Mouse (Mus musculus) gonadal fat pad, adult 2 months (tissue): ENCODE measurements around the gene Lingo4. TPM values are rescaled to one million over a fixed set of nuclear protein-coding genes. Genes with fewer than 3 reads are reported as not detected.

Experiments
- DNase-seq: peaks from one replicate; pipeline ENCODE4 v3.0.0-alpha.2; 2012; ENCODE audit warnings: low read depth
- polyA plus RNA-seq: library from polyadenylated mRNA; depleted of rRNA; stranded (reverse); fragments of >200 nt; gene quantifications from 2 replicates; pipeline ENCODE4 v1.2.3, GENCODE M21; 2012; rRNA removed

The Lingo4 gene
- polyA plus RNA-seq = 0.04 and 0.19 TPM in 2 replicates

- DNase-seq = no peak
These were observed at the start of gene Lingo4 for GRCm38 (mm10) chr3:94398217-94398616. Gene Lingo4 (plus strand): TSS chr3:94398517.

GRCm38 (mm10) chr3:94360812-94361211 is 37.5 kb upstream of the Lingo4 start:
- DNase-seq = no peak

- DNase-seq = no peak
These were observed 36.2 kb upstream of the Lingo4 start, which contains the start of gene C2cd4d for GRCm38 (mm10) chr3:94362138-94362537. Gene C2cd4d (plus strand): TSS chr3:94362438.

GRCm38 (mm10) chr3:94363291-94364153 is 34.8 kb upstream of the Lingo4 start:
- no peak for DNase-seq

GRCm38 (mm10) chr3:94364154-94364526 is 34.2 kb upstream of the Lingo4 start:
- DNase-seq = no peak

- no peak for DNase-seq
These were observed 31.6 kb upstream of the Lingo4 start for GRCm38 (mm10) chr3:94366761-94367160.

- DNase-seq = no peak
These were observed 30.8 kb upstream of the Lingo4 start for GRCm38 (mm10) chr3:94367511-94367910.

GRCm38 (mm10) chr3:94368631-94369030 is 29.7 kb upstream of the Lingo4 start:
- DNase-seq = no peak

- no peak for DNase-seq
These were observed 28.6 kb upstream of the Lingo4 start for GRCm38 (mm10) chr3:94369709-94370108.

GRCm38 (mm10) chr3:94371637-94372036 is 26.7 kb upstream of the Lingo4 start:
- peak; percentile 58 for DNase-seq

GRCm38 (mm10) chr3:94372038-94372437 is 26.3 kb upstream of the Lingo4 start:
- DNase-seq = no peak

GRCm38 (mm10) chr3:94372641-94373040 is 25.7 kb upstream of the Lingo4 start, which contains the start of gene Rorc:
Gene Rorc (plus strand): TSS chr3:94372794.
- DNase-seq = no peak

GRCm38 (mm10) chr3:94373090-94373489 is 25.2 kb upstream of the Lingo4 start:
- DNase-seq = no peak

- no peak for DNase-seq
These were observed 24.7 kb upstream of the Lingo4 start for GRCm38 (mm10) chr3:94373597-94374011.

GRCm38 (mm10) chr3:94374636-94375035 is 23.7 kb upstream of the Lingo4 start:
- no peak for DNase-seq

- no peak for DNase-seq
These were observed 23.2 kb upstream of the Lingo4 start for GRCm38 (mm10) chr3:94375146-94375545.

- no peak for DNase-seq
These were observed 22.5 kb upstream of the Lingo4 start for GRCm38 (mm10) chr3:94375861-94376260.

- no peak for DNase-seq
These were observed 21.0 kb upstream of the Lingo4 start for GRCm38 (mm10) chr3:94377028-94377923.

- no peak for DNase-seq
These were observed 18.3 kb upstream of the Lingo4 start for GRCm38 (mm10) chr3:94379831-94380510.

- DNase-seq = no peak
These were observed 16.0 kb upstream of the Lingo4 start for GRCm38 (mm10) chr3:94382308-94382707.

GRCm38 (mm10) chr3:94383476-94383875 is 14.8 kb upstream of the Lingo4 start:
- DNase-seq = no peak

- DNase-seq = no peak
These were observed 11.6 kb upstream of the Lingo4 start for GRCm38 (mm10) chr3:94386671-94387070.
